Mouse (Mus musculus): ENCODE data around the gene Cyb5d1. TPM values are rescaled to one million over a fixed set of nuclear protein-coding genes. Genes with fewer than 3 reads are reported as not detected.
A peak's percentile ranks its signal among the peaks of the same experiment; 100 is the strongest.
"Not testable (repeated sequence)": the region's sequence is repeated elsewhere in the genome, so short reads cannot be mapped to it uniquely, and the experiment has no call there.

The Cyb5d1 gene
- polyA plus RNA-seq (2016; fragmentation: Nextera tagmentation; extraction: Ambion mirVana): 45.2 and 51.6 TPM in 2 replicates

DNA sequence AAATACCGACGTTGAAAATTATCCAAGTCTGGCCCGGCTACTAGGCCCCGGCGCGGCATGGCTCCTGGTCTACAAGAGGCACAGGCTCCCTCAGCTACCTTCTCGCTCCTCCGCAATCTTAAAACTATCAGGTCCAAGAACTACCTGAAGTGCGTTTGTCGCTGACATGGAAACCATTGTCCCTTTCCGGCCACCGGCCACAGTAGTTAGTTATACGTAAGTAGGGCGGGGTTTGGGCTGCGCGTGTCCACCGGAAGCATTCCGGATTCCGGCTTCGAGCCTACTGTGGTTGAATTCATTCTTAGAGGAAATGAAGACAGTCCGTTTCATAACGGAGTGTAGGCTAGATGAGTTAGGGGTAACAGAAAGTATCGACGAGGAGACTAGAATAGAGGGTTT lies at the start of gene Cyb5d1, which contains the start of gene Naa38:
Gene Cyb5d1 (minus strand): TSS at position 397 of the 399 bp plus-strand sequence.
Gene Naa38 (plus strand): TSS at position 253 of the 399 bp plus-strand sequence.
- peaks cover 18% of the 10 kb centered on the region for H3K36me3 ChIP-seq
- H3K27ac ChIP-seq: peak within 1 kb of the TSS; percentile 98
- not testable (repeated sequence) for H3K9me3 ChIP-seq (replicated peaks); H3K27me3 ChIP-seq (ENCODE audit: low read depth, poor library complexity, severe bottlenecking)
- H3K4me3 ChIP-seq: peak within 1 kb of the TSS; percentile 69
- H3K4me1 ChIP-seq: peaks cover 47% of the 10 kb centered on the region
- WGBS: 0% methylated on average over 24 of the region's 24 CpGs
- peak; percentile 84 for DNase-seq (ENCODE audit: low spot score)

DNA sequence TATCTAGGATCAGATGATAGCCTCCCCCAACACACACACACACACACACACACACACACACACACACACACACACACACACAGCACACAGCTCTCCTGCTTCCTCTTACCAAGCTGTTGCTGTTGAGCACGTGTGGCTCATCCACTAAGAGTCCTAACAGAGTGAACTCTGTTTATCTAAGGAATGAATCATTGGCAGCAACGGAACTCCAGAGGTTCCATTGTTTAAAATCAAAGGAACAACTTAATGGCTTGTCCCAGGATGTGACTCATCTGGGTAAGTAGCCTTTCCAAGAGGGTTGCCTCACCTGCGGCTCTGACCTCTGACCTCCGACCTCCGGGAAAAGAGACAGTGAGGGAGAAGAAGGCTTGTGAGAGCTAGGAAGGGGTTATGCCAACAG lies 47.9 kb upstream of the Cyb5d1 start:
- peaks cover 8% of the 10 kb centered on the region; the same call in 1 of the 2 replicates for H3K4me1 ChIP-seq
- no peak overlapping the region for H3K27ac ChIP-seq
- H3K36me3 ChIP-seq: no peaks in the 10 kb centered on the region
- H3K9me3 ChIP-seq (replicated peaks): no peaks in the 10 kb centered on the region
- no peaks in the 10 kb centered on the region for H3K27me3 ChIP-seq (ENCODE audit: low read depth, poor library complexity, severe bottlenecking)
- H3K4me3 ChIP-seq: no peak overlapping the region
- WGBS: 33% methylated on average over 5 of the region's 5 CpGs
- DNase-seq (ENCODE audit: low spot score): no peak

DNA sequence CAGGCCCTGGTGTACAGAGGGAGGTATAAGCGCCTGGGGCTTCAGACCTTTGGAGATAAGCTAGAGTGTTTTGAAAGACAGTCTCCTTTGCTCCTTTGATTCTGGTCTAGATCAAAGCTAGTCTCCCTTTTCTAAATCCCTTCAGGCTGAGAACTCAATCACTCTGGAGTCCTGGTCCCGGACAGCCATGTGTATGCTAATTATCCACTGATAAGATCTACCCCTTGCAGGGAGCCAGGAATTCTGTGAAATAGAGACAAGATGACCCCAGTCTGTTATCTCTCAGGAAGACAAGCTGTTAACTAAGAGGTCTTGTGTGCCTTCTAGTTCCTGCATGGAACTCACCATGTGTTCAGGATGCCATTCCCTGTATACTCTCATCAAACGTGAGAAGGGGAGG lies 41.9 kb upstream of the Cyb5d1 start:
- no peak for DNase-seq (ENCODE audit: low spot score)
- WGBS: 26% methylated on average over 3 of the region's 3 CpGs
- Histone ChIP-seq H3K4me1 (peaks cover 4% of the 10 kb centered on the region), H3K36me3 (no peaks in the 10 kb centered on the region), H3K4me3 (no peak overlapping the region), H3K27ac (no peak overlapping the region), H3K27me3 (ENCODE audit: low read depth, poor library complexity, severe bottlenecking) (no peaks in the 10 kb centered on the region), H3K9me3 (replicated peaks) (no peaks in the 10 kb centered on the region)

DNA sequence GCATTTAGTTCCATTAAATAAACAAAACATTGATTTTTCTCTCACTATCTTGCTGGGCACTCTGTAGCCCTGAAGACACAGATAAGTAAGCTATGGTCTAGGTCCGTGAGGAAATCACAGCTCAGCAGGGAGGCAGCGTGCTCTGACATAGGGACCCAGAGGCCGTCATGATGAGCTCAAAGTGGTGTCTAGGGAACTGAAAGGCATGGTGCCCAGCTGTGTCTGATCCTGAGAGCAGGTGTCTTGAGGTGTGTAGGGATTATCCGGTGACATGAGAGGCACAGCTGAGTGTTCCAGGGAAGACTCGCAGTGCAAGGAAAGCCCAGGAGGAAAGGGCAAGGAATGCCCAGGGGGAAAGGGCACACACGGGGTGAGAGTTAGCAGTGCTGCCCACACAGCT lies 37.8 kb upstream of the Cyb5d1 start:
- H3K9me3 ChIP-seq (replicated peaks): no peaks in the 10 kb centered on the region
- H3K36me3 ChIP-seq: no peaks in the 10 kb centered on the region
- no peaks in the 10 kb centered on the region for H3K27me3 ChIP-seq (ENCODE audit: low read depth, poor library complexity, severe bottlenecking)
- 71% methylated on average over 6 of the region's 6 CpGs for WGBS
- no peak overlapping the region for H3K4me3 ChIP-seq
- no peak for DNase-seq (ENCODE audit: low spot score)
- H3K4me1 ChIP-seq: peaks cover 20% of the 10 kb centered on the region
- H3K27ac ChIP-seq: peak overlapping the region; percentile 36; the same call in 1 of the 2 replicates

DNA sequence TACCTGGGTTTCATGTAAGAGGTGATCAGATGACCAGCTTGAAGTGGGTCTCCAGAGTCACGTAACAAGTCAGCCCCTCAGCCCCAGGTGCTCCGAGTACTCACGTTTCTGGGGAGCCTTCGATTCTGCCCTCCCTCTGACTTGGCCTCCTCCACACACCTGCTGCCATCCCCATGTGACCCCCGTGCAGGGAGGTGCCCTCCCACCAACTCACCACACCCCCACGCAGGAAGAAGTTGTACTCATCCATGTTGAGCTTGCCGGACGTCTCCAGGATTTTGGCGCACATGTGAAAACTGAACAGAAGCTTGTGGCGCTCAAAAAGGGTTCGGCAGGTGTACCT lies 37.2 kb upstream of the Cyb5d1 start:
- Histone ChIP-seq H3K4me1 (peaks cover 20% of the 10 kb centered on the region), H3K27me3 (ENCODE audit: low read depth, poor library complexity, severe bottlenecking) (no peaks in the 10 kb centered on the region), H3K27ac (0 out of 2 replicates have a peak overlapping the region, but pooled peaks have one; percentile 28), H3K9me3 (replicated peaks) (no peaks in the 10 kb centered on the region), H3K36me3 (no peaks in the 10 kb centered on the region), H3K4me3 (no peak overlapping the region)
- 79% methylated on average over 11 of the region's 11 CpGs for WGBS
- no peak for DNase-seq (ENCODE audit: low spot score)

DNA sequence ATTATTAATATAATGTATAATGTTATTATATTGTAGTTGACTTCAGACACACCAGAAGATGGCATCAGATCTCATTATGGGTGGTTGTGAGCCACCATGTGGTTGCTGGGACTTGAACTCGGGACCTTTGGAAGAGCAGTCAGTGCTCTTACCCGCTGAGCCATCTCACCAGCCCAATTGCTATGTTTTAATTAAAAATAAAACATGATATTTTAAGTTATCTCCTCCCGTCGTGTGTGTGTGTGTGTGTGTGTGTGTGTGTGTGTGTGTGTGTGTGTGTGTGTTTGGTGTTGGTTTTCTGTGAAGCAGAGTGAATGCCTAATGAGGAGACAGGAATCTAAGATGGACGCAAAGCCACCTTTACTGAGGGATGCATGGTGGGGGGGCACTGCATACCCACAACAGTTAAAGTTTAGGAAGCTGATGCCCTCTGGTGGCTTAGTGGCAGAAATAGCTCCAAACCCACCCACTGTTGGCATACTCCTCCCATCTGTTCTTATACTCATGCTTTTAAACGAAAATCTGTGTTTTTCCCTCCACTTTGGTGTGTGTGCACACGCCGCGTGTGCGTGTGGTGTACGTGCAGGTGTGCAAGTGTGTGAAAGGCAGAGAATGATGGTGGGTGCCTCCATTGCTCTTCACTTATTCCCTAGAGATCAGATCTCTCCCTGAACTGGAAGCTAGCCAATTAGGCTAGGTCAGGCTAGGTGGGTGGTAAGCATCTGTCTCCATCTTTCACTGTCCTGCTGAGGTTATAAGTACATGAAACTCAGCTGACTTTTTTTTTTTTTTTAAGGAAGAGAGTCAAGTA lies 36.6 kb upstream of the Cyb5d1 start:
- WGBS: 43% methylated on average over 11 of the region's 11 CpGs

DNA sequence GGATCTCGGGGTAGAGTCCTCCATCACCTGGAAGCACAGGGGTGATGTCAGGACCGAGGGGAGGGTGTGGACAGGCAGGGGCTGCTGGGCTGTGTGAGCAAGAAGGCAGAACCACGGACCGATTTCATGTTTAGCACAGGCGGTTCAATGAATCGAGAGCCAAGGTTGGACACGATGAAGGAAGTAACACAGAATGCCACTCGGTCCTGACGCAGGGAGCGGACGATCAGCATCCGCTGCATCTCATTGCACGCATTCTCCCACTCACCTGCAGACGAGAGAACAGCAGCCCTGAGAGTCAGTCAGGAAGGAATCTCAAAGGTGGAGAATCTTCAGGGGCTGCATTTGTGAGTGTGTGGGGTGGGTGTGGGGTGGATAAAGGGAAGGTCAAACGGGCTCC lies 35.2 kb upstream of the Cyb5d1 start:
- H3K9me3 ChIP-seq (replicated peaks): no peaks in the 10 kb centered on the region
- peaks cover 20% of the 10 kb centered on the region for H3K4me1 ChIP-seq
- no peak for DNase-seq (ENCODE audit: low spot score)
- H3K27me3 ChIP-seq (ENCODE audit: low read depth, poor library complexity, severe bottlenecking): no peaks in the 10 kb centered on the region
- no peak overlapping the region for H3K4me3 ChIP-seq
- WGBS: 92% methylated on average over 15 of the region's 15 CpGs
- H3K27ac ChIP-seq: 0 out of 2 replicates have a peak overlapping the region, but pooled peaks have one; percentile 1
- no peaks in the 10 kb centered on the region for H3K36me3 ChIP-seq

More for the DNA sequence above, 36.6 kb upstream of the Cyb5d1 start:
- Histone ChIP-seq H3K27ac (no peak overlapping the region), H3K4me1 (peaks cover 20% of the 10 kb centered on the region), H3K9me3 (replicated peaks) (no peaks in the 10 kb centered on the region), H3K27me3 (ENCODE audit: low read depth, poor library complexity, severe bottlenecking) (no peaks in the 10 kb centered on the region), H3K4me3 (no peak overlapping the region), H3K36me3 (no peaks in the 10 kb centered on the region)
- DNase-seq (ENCODE audit: low spot score): peak; percentile 78

DNA sequence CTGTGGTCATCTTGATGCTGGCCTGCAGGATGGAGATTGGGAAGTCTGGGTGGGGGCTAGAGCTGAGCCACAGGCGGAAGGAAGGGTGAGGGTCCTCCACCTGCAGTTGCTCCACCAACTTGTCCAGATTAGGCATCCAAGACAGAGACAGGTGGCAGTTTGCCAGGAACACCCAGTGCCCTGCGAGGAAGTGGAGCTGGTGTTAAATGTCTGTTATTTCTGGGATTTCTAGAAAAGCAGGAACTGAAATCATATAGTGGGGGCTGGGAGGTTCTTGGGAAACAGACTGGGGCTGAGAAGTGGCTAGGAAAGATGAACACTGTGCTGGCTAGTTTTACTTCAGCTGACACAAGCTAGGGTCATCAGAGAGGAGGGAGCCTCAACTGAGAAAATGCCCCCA lies 33.9 kb upstream of the Cyb5d1 start:
- no peak overlapping the region for H3K4me3 ChIP-seq
- H3K36me3 ChIP-seq: no peaks in the 10 kb centered on the region
- DNase-seq (ENCODE audit: low spot score): no peak
- H3K9me3 ChIP-seq (replicated peaks): no peaks in the 10 kb centered on the region
- H3K27me3 ChIP-seq (ENCODE audit: low read depth, poor library complexity, severe bottlenecking): peaks cover under 1% of the 10 kb centered on the region; the same call in 1 of the 2 replicates
- peaks cover 20% of the 10 kb centered on the region for H3K4me1 ChIP-seq
- WGBS: 62% methylated on average over 2 of the region's 2 CpGs
- no peak overlapping the region for H3K27ac ChIP-seq

DNA sequence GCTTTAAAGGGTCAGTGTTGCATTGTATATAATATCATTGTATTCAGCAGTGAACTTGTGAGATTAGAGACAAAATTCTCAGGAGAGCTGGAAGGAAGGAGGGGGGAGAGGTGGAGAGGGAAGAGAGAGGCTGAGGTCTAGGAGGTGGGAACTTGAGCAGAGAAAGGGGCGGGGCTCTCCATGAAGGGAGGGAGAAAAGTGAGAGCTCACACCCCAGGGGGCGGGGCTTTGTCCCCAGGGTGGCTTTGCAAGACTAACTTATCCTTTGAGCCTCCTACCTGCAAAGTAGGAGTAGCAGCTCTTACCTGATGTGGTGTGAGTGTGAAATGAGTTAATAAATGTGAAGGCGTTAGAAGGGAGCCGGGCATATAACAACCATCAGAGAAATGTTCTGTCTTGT lies 33.3 kb upstream of the Cyb5d1 start:
- DNase-seq (ENCODE audit: low spot score): no peak
- 22% methylated on average over 4 of the region's 4 CpGs for WGBS
- H3K27ac ChIP-seq: no peak overlapping the region

DNA sequence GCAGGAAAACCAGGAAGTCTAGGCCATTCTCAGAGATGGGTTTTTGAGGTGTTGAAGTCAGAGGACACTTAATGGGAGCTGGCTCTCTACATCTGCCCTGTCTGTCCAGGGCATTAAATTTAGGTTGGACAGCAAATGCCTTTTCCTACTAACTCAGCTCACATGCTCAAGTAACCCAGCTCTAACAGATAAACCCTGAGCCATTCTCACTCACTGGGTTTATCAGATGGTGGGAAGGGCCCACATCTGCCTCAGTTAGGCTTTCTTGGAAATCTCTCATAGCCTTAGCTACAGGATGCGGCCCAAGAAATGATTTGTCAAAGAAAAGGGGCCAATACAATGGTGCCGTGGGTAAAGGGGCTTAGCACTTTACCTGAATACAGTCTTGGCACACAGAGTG lies 30.8 kb upstream of the Cyb5d1 start:
- Histone ChIP-seq H3K9me3 (replicated peaks) (no peaks in the 10 kb centered on the region), H3K27me3 (ENCODE audit: low read depth, poor library complexity, severe bottlenecking) (peaks cover 31% of the 10 kb centered on the region), H3K36me3 (no peaks in the 10 kb centered on the region), H3K4me1 (peaks cover 19% of the 10 kb centered on the region), H3K4me3 (no peak overlapping the region), H3K27ac (no peak overlapping the region)
- 81% methylated on average over 2 of the region's 2 CpGs for WGBS
- no peak for DNase-seq (ENCODE audit: low spot score)

More for the DNA sequence above, 33.3 kb upstream of the Cyb5d1 start:
- Histone ChIP-seq H3K4me1 (peaks cover 20% of the 10 kb centered on the region), H3K27me3 (ENCODE audit: low read depth, poor library complexity, severe bottlenecking) (peaks cover 6% of the 10 kb centered on the region; the same call in 1 of the 2 replicates), H3K4me3 (no peak overlapping the region), H3K36me3 (no peaks in the 10 kb centered on the region), H3K9me3 (replicated peaks) (no peaks in the 10 kb centered on the region)

DNA sequence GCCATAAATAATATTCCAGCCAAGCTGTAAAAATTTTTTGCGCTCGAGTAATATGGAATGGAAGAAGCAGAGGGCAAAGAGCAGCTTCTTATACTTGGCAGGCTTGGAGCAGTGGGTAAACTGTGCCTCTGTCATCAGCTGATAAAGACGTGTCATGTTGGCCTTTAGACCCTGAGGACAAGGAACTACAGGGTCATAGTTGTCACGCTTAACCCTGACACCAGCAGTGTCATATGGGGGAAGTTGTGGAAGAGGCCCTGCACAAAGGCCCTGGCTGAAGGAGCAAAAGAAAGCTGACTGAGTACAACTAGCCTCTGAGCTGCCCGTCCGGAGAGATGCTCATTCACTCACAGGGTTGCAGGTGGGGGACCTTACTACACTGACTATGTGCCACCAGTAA lies 28.5 kb upstream of the Cyb5d1 start:
- H3K36me3 ChIP-seq: no peaks in the 10 kb centered on the region
- no peak overlapping the region for H3K27ac ChIP-seq
- peaks cover 38% of the 10 kb centered on the region for H3K27me3 ChIP-seq (ENCODE audit: low read depth, poor library complexity, severe bottlenecking)
- peaks cover 36% of the 10 kb centered on the region for H3K4me1 ChIP-seq
- no peaks in the 10 kb centered on the region for H3K9me3 ChIP-seq (replicated peaks)
- no peak for DNase-seq (ENCODE audit: low spot score)
- H3K4me3 ChIP-seq: no peak overlapping the region
- 81% methylated on average over 6 of the region's 6 CpGs for WGBS

DNA sequence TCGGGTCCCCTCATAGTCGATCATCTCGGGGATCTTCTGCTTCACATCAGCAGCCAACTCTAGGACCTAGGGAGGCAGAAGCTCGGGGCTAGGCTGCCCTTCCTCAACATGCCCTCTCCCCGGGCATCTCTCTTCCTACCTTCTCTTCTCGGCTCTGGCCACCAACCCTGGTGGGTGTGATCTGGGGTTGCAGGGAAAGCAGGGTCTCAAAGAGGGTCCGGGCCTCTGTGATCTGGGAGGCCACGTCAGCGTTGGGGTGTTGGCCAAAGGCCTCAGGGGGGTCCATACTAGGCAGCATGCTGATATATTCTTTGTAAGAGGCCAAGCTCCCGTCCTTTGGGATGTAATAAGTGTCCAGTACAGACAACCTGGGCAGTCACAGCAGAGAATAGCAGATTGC lies 27.4 kb upstream of the Cyb5d1 start:
- peaks cover 39% of the 10 kb centered on the region for H3K4me1 ChIP-seq
- WGBS: 86% methylated on average over 10 of the region's 10 CpGs
- no peak overlapping the region for H3K4me3 ChIP-seq
- no peaks in the 10 kb centered on the region for H3K9me3 ChIP-seq (replicated peaks)
- H3K27ac ChIP-seq: no peak overlapping the region
- H3K36me3 ChIP-seq: no peaks in the 10 kb centered on the region
- DNase-seq (ENCODE audit: low spot score): no peak
- H3K27me3 ChIP-seq (ENCODE audit: low read depth, poor library complexity, severe bottlenecking): peaks cover 38% of the 10 kb centered on the region

DNA sequence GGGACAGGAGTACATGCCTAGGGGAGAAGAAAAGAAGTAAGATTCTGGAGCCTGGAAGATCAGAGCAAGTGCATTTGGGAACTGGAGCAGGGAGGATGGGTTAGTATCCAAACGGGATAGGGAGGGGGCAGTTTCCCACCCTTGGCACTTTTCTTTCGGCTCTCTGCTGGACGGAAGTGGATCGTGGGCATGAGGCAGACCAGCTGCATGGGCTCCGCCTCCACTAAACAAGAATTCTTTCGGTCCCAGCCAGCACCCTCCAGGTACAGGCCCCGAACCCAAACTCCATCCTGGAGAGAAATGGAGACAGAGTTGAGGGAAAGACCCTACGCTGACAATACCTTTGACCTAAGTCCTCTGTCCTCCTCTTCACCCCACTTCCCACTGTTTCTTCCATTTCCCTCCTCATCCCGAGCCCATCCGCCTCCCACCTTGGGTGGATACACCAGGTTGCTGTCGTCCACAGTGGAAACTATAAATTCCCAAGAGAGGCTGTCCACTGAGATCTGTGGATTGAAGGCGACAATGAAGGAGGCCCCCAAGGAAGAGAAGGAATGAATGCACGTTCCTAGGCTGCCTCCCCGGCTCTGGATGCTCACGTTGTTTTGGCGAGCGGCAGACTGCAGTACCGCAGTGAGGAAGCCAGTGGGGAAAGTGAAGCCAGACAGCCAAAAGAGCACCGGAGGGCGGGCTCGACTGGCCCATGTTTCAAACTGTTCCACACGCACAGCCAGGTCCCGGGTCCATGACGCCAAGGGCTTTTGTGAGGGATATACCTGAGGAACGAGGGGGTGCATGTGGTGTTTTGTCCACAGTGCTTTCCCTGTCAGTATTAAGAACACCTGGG lies 25.9 kb upstream of the Cyb5d1 start:
- 10% methylated on average over 25 of the region's 25 CpGs for WGBS
- no peak for DNase-seq (ENCODE audit: low spot score)
- no peaks in the 10 kb centered on the region for H3K36me3 ChIP-seq
- H3K9me3 ChIP-seq (replicated peaks): no peaks in the 10 kb centered on the region
- H3K4me3 ChIP-seq: peak overlapping the region; percentile 87
- no peak overlapping the region; the same call in 1 of the 2 replicates for H3K27ac ChIP-seq
- H3K27me3 ChIP-seq (ENCODE audit: low read depth, poor library complexity, severe bottlenecking): peaks cover 38% of the 10 kb centered on the region
- peaks cover 54% of the 10 kb centered on the region for H3K4me1 ChIP-seq

Measured in limb, embryonic 10.5 days (tissue).